8 mouse cellular contexts compared by ENCODE assay signal in genomic region chr5:32138446-32139195, GRCm38 (mm10). TPM values are rescaled to one million over a fixed set of nuclear protein-coding genes. Genes with fewer than 3 reads are reported as not detected.
DNase-seq lines count a peak whose midpoint lies in the region; ATAC-seq and TF ChIP-seq lines count a peak whose summit lies in the region.

No protein-coding gene starts in this region.

- H3K27me3 ChIP-seq in kidney, embryonic 16.5 days (ENCODE audit: insufficient read depth, low read length), result no peaks in the 10 kb centered on the region
- peaks cover 52% of the 10 kb centered on the region for H3K27me3 ChIP-seq in hindbrain, embryonic 13.5 days

- peaks cover 57% of the 10 kb centered on the region for H3K4me1 ChIP-seq in kidney, embryonic 16.5 days (ENCODE audit: insufficient read depth, low read length)
- peaks cover 32% of the 10 kb centered on the region for H3K4me1 ChIP-seq in hindbrain, embryonic 13.5 days (replicated peaks)

- no peak for TF ChIP-seq CTCF in layer of hippocampus, adult 2 months (conservative IDR thresholded peaks at IDR 0.05)

- H3K4me3 ChIP-seq in layer of hippocampus, adult 2 months, result peak overlapping the region; percentile 86
- H3K4me3 ChIP-seq in kidney, embryonic 16.5 days (ENCODE audit: low read length), result peak overlapping the region; percentile 85
- H3K4me3 ChIP-seq in hindbrain, embryonic 13.5 days, result no peak overlapping the region

- no peaks in the 10 kb centered on the region for H3K9me3 ChIP-seq in kidney, embryonic 16.5 days (ENCODE audit: low read length)
- H3K9me3 ChIP-seq in hindbrain, embryonic 13.5 days, result no peaks in the 10 kb centered on the region

- peak overlapping the region; percentile 87 for H3K4me2 ChIP-seq in kidney, embryonic 16.5 days (replicated peaks; ENCODE audit: low read depth, low read length)
- H3K4me2 ChIP-seq in hindbrain, embryonic 13.5 days, result no peak overlapping the region

- peak overlapping the region; percentile 99 for H3K27ac ChIP-seq in layer of hippocampus, adult 2 months
- H3K27ac ChIP-seq in kidney, embryonic 16.5 days (ENCODE audit: low read length), result peak overlapping the region; percentile 99
- no peak overlapping the region for H3K27ac ChIP-seq in hindbrain, embryonic 13.5 days

- 37% methylated on average over 10 of the region's 10 CpGs for WGBS in kidney, embryonic 16.5 days
- 75% methylated on average over 10 of the region's 10 CpGs for WGBS in hindbrain, embryonic 13.5 days

- no peak for DNase-seq in layer of hippocampus, adult 2 months (ENCODE audit: low spot score in 2 of 2)
- no peak for DNase-seq in layer of hippocampus, postnatal 36 days
- peak; percentile 63 for DNase-seq in lung, postnatal 4 days
- no peak for DNase-seq in right cerebral cortex, adult 2 months (ENCODE audit: low spot score in 2 of 2)
- DNase-seq in urinary bladder, adult 2 months (ENCODE audit: low spot score), result no peak

- H3K9ac ChIP-seq in kidney, embryonic 16.5 days (replicated peaks; ENCODE audit: low read length), result peak overlapping the region; percentile 94
- no peak overlapping the region for H3K9ac ChIP-seq in hindbrain, embryonic 13.5 days

- peak; percentile 22 for ATAC-seq in granulocyte monocyte progenitor cell, adult 5-6 weeks (replicated peaks; ENCODE audit: poor library complexity, severe bottlenecking)
- no peak for ATAC-seq in kidney, embryonic 16.5 days (ENCODE audit: low FRiP score, low TSS enrichment)
- ATAC-seq in hindbrain, embryonic 13.5 days (ENCODE audit: low FRiP score), result no peak

- H3K36me3 ChIP-seq in kidney, embryonic 16.5 days (ENCODE audit: insufficient read depth, low read length), result no peaks in the 10 kb centered on the region
- H3K36me3 ChIP-seq in hindbrain, embryonic 13.5 days, result no peaks in the 10 kb centered on the region

RNA-seq across cellular contexts. Expression of gene Fosl2, which starts 3.0 kb away (rescaled TPM):
- total RNA-seq in layer of hippocampus, adult 2 months (2021), result 10 to 100 TPM; 52.1 to 52.5 TPM
- total RNA-seq in layer of hippocampus, postnatal 36 days (2021), result 10 to 100 TPM; 55.5 to 59.3 TPM
- 23.4 and 24.7 TPM in 2 replicates for total RNA-seq in granulocyte monocyte progenitor cell, adult 5-6 weeks (2014; fragmentation: Nextera tagmentation)
- 9.1 and 11.2 TPM in 2 replicates for total RNA-seq in granulocyte monocyte progenitor cell, adult 5-6 weeks (2017)
- 5.5 and 6.5 TPM in 2 replicates for polyA plus RNA-seq in kidney, embryonic 16.5 days (2015; fragmentation: Nextera tagmentation; extraction: Ambion mirVana)
- polyA plus RNA-seq in hindbrain, embryonic 13.5 days (2015; fragmentation: Nextera tagmentation; extraction: Ambion mirVana), result 0.36 and 0.40 TPM in 2 replicates
- polyA plus RNA-seq in urinary bladder, adult 2 months (2012; rRNA removed), result 44.7 and 51.4 TPM in 2 replicates

Comparison
In these comparisons a context has a peak if more than half of its experiments do, and no peak if none do; other contexts are left out.
1. DNase-seq: peak in lung, postnatal 4 days (2 of 2); none in layer of hippocampus, adult 2 months (0 of 2), layer of hippocampus, postnatal 36 days (0 of 2), right cerebral cortex, adult 2 months (0 of 2) and urinary bladder, adult 2 months (single experiment).